Mouse (Mus musculus): Measurements from ENCODE around the gene Cep131. TPM values are rescaled to one million over a fixed set of nuclear protein-coding genes. Genes with fewer than 3 reads are reported as not detected.

The Cep131 gene
- polyA plus RNA-seq, 1 experiment from 2014 or later = 33.7 TPM

GRCm38 (mm10) chr11:120119936-120120541 is 33.4 kb upstream of the Cep131 start:
- Histone ChIP-seq H3K4me2 (ENCODE audit: low read depth, severe bottlenecking) (no peak overlapping the region), H3K36me3 (ENCODE audit: control insufficient read depth, insufficient read depth, low read length) (peaks cover 8% of the 10 kb centered on the region; the same call in 1 of the 2 replicates)

GRCm38 (mm10) chr11:120119108-120119507 is 32.5 kb upstream of the Cep131 start:
- ATAC-seq (ENCODE audit: insufficient number of reproducible peaks, low FRiP score, low TSS enrichment, low read depth) = no peak
- H3K36me3 ChIP-seq (ENCODE audit: control insufficient read depth, insufficient read depth, low read length) = peaks cover 4% of the 10 kb centered on the region; the same call in 1 of the 2 replicates
- no peak overlapping the region for H3K4me3 ChIP-seq (ENCODE audit: low read depth, low read length)
- DNase-seq (ENCODE audit: low spot score) = no peak
- H3K27me3 ChIP-seq (ENCODE audit: control insufficient read depth, insufficient read depth, low read length) = no peaks in the 10 kb centered on the region
- no peak overlapping the region for H3K4me2 ChIP-seq (ENCODE audit: low read depth, severe bottlenecking)
- H3K4me1 ChIP-seq (ENCODE audit: control insufficient read depth, insufficient read depth, low read length) = peaks cover 12% of the 10 kb centered on the region
- H3K27ac ChIP-seq (replicated peaks; ENCODE audit: low read depth, low read length) = no peak overlapping the region
- no peak overlapping the region for H3K9ac ChIP-seq (ENCODE audit: low read length)
- WGBS = 92% methylated on average over 7 of the region's 7 CpGs
- no peaks in the 10 kb centered on the region for H3K9me3 ChIP-seq (ENCODE audit: control insufficient read depth, low read length)

More at GRCm38 (mm10) chr11:120119936-120120541, 33.4 kb upstream of the Cep131 start:
- peaks cover 11% of the 10 kb centered on the region for H3K4me1 ChIP-seq (ENCODE audit: control insufficient read depth, insufficient read depth, low read length)
- H3K4me3 ChIP-seq (ENCODE audit: low read depth, low read length) = no peak overlapping the region
- no peaks in the 10 kb centered on the region for H3K27me3 ChIP-seq (ENCODE audit: control insufficient read depth, insufficient read depth, low read length)
- H3K27ac ChIP-seq (replicated peaks; ENCODE audit: low read depth, low read length) = no peak overlapping the region
- H3K9ac ChIP-seq (ENCODE audit: low read length) = no peak overlapping the region
- 85% methylated on average over 10 of the region's 10 CpGs for WGBS
- H3K9me3 ChIP-seq (ENCODE audit: control insufficient read depth, low read length) = no peaks in the 10 kb centered on the region
- ATAC-seq (ENCODE audit: insufficient number of reproducible peaks, low FRiP score, low TSS enrichment, low read depth) (no peak), DNase-seq (ENCODE audit: low spot score) (no peak)

GRCm38 (mm10) chr11:120117626-120118025 is 31.0 kb upstream of the Cep131 start:
- Histone ChIP-seq H3K4me2 (ENCODE audit: low read depth, severe bottlenecking) (no peak overlapping the region), H3K9ac (ENCODE audit: low read length) (no peak overlapping the region), H3K36me3 (ENCODE audit: control insufficient read depth, insufficient read depth, low read length) (no peaks in the 10 kb centered on the region), H3K9me3 (ENCODE audit: control insufficient read depth, low read length) (no peaks in the 10 kb centered on the region), H3K27ac (replicated peaks; ENCODE audit: low read depth, low read length) (no peak overlapping the region), H3K4me3 (ENCODE audit: low read depth, low read length) (no peak overlapping the region), H3K27me3 (ENCODE audit: control insufficient read depth, insufficient read depth, low read length) (no peaks in the 10 kb centered on the region), H3K4me1 (ENCODE audit: control insufficient read depth, insufficient read depth, low read length) (peaks cover 12% of the 10 kb centered on the region)
- no peak for DNase-seq (ENCODE audit: low spot score)
- no peak for ATAC-seq (ENCODE audit: insufficient number of reproducible peaks, low FRiP score, low TSS enrichment, low read depth)
- WGBS = 85% methylated on average over 2 of the region's 2 CpGs

- ATAC-seq (ENCODE audit: insufficient number of reproducible peaks, low FRiP score, low TSS enrichment, low read depth) = peak; percentile 80
- no peak overlapping the region for H3K4me3 ChIP-seq (ENCODE audit: low read depth, low read length)
- DNase-seq (ENCODE audit: low spot score) = peak; percentile 83
- H3K4me2 ChIP-seq (ENCODE audit: low read depth, severe bottlenecking) = no peak overlapping the region
- no peak overlapping the region for H3K9ac ChIP-seq (ENCODE audit: low read length)
- H3K27ac ChIP-seq (replicated peaks; ENCODE audit: low read depth, low read length) = peak overlapping the region; percentile 74
- peaks cover 3% of the 10 kb centered on the region; the same call in 1 of the 2 replicates for H3K36me3 ChIP-seq (ENCODE audit: control insufficient read depth, insufficient read depth, low read length)
- H3K27me3 ChIP-seq (ENCODE audit: control insufficient read depth, insufficient read depth, low read length) = no peaks in the 10 kb centered on the region
- no peaks in the 10 kb centered on the region for H3K9me3 ChIP-seq (ENCODE audit: control insufficient read depth, low read length)
- peaks cover 8% of the 10 kb centered on the region for H3K4me1 ChIP-seq (ENCODE audit: control insufficient read depth, insufficient read depth, low read length)
- 58% methylated on average over 21 of the region's 21 CpGs for WGBS
These were observed 28.0 kb upstream of the Cep131 start for GRCm38 (mm10) chr11:120114488-120115215.

GRCm38 (mm10) chr11:120112136-120112535 is 25.5 kb upstream of the Cep131 start:
- WGBS = 91% methylated on average over 4 of the region's 4 CpGs
- peaks cover 8% of the 10 kb centered on the region for H3K4me1 ChIP-seq (ENCODE audit: control insufficient read depth, insufficient read depth, low read length)
- DNase-seq (ENCODE audit: low spot score) (no peak), ATAC-seq (ENCODE audit: insufficient number of reproducible peaks, low FRiP score, low TSS enrichment, low read depth) (no peak)
- no peaks in the 10 kb centered on the region for H3K9me3 ChIP-seq (ENCODE audit: control insufficient read depth, low read length)
- H3K4me2 ChIP-seq (ENCODE audit: low read depth, severe bottlenecking) = no peak overlapping the region
- H3K36me3 ChIP-seq (ENCODE audit: control insufficient read depth, insufficient read depth, low read length) = peaks cover 11% of the 10 kb centered on the region; the same call in 1 of the 2 replicates
- no peaks in the 10 kb centered on the region for H3K27me3 ChIP-seq (ENCODE audit: control insufficient read depth, insufficient read depth, low read length)
- no peak overlapping the region for H3K27ac ChIP-seq (replicated peaks; ENCODE audit: low read depth, low read length)
- no peak overlapping the region for H3K4me3 ChIP-seq (ENCODE audit: low read depth, low read length)
- H3K9ac ChIP-seq (ENCODE audit: low read length) = no peak overlapping the region

- 13% methylated on average over 2 of the region's 2 CpGs for WGBS
- no peak overlapping the region for H3K9ac ChIP-seq (ENCODE audit: low read length)
- H3K36me3 ChIP-seq (ENCODE audit: control insufficient read depth, insufficient read depth, low read length) = peaks cover 18% of the 10 kb centered on the region
- no peak overlapping the region for H3K4me3 ChIP-seq (ENCODE audit: low read depth, low read length)
- DNase-seq (ENCODE audit: low spot score) (peak; percentile 89), ATAC-seq (ENCODE audit: insufficient number of reproducible peaks, low FRiP score, low TSS enrichment, low read depth) (no peak)
- H3K4me1 ChIP-seq (ENCODE audit: control insufficient read depth, insufficient read depth, low read length) = peaks cover 8% of the 10 kb centered on the region
- no peaks in the 10 kb centered on the region for H3K9me3 ChIP-seq (ENCODE audit: control insufficient read depth, low read length)
- H3K27me3 ChIP-seq (ENCODE audit: control insufficient read depth, insufficient read depth, low read length) = no peaks in the 10 kb centered on the region
- H3K4me2 ChIP-seq (ENCODE audit: low read depth, severe bottlenecking) = no peak overlapping the region
- H3K27ac ChIP-seq (replicated peaks; ENCODE audit: low read depth, low read length) = no peak overlapping the region
These were observed 24.4 kb upstream of the Cep131 start for GRCm38 (mm10) chr11:120111033-120111432.

GRCm38 (mm10) chr11:120110554-120110953 is 23.9 kb upstream of the Cep131 start:
- DNase-seq (ENCODE audit: low spot score) = no peak
- H3K4me3 ChIP-seq (ENCODE audit: low read depth, low read length) = no peak overlapping the region
- H3K27ac ChIP-seq (replicated peaks; ENCODE audit: low read depth, low read length) = no peak overlapping the region
- no peaks in the 10 kb centered on the region for H3K27me3 ChIP-seq (ENCODE audit: control insufficient read depth, insufficient read depth, low read length)
- WGBS = 66% methylated on average over 7 of the region's 7 CpGs
- H3K9me3 ChIP-seq (ENCODE audit: control insufficient read depth, low read length) = no peaks in the 10 kb centered on the region
- no peak overlapping the region for H3K4me2 ChIP-seq (ENCODE audit: low read depth, severe bottlenecking)
- no peak overlapping the region for H3K9ac ChIP-seq (ENCODE audit: low read length)
- ATAC-seq (ENCODE audit: insufficient number of reproducible peaks, low FRiP score, low TSS enrichment, low read depth) = no peak
- H3K4me1 ChIP-seq (ENCODE audit: control insufficient read depth, insufficient read depth, low read length) = peaks cover 6% of the 10 kb centered on the region
- H3K36me3 ChIP-seq (ENCODE audit: control insufficient read depth, insufficient read depth, low read length) = peaks cover 21% of the 10 kb centered on the region

GRCm38 (mm10) chr11:120109558-120110210 is 23.1 kb upstream of the Cep131 start:
- H3K9ac ChIP-seq (ENCODE audit: low read length) = no peak overlapping the region
- ATAC-seq (ENCODE audit: insufficient number of reproducible peaks, low FRiP score, low TSS enrichment, low read depth) = no peak
- H3K27ac ChIP-seq (replicated peaks; ENCODE audit: low read depth, low read length) = no peak overlapping the region
- H3K27me3 ChIP-seq (ENCODE audit: control insufficient read depth, insufficient read depth, low read length) = no peaks in the 10 kb centered on the region
- no peaks in the 10 kb centered on the region for H3K9me3 ChIP-seq (ENCODE audit: control insufficient read depth, low read length)
- no peak overlapping the region for H3K4me3 ChIP-seq (ENCODE audit: low read depth, low read length)
- H3K36me3 ChIP-seq (ENCODE audit: control insufficient read depth, insufficient read depth, low read length) = peaks cover 21% of the 10 kb centered on the region
- H3K4me1 ChIP-seq (ENCODE audit: control insufficient read depth, insufficient read depth, low read length) = no peaks in the 10 kb centered on the region; the same call in 1 of the 2 replicates
- DNase-seq (ENCODE audit: low spot score) = no peak
- no peak overlapping the region for H3K4me2 ChIP-seq (ENCODE audit: low read depth, severe bottlenecking)
- 72% methylated on average over 14 of the region's 14 CpGs for WGBS

All from limb, embryonic 11.5 days (tissue).